Comparison of ENCODE assay signal across 26 mouse cellular contexts in genomic region chr10:53765471-53765870, GRCm38 (mm10). TPM values are rescaled to one million over a fixed set of nuclear protein-coding genes. Genes with fewer than 3 reads are reported as not detected.
"Had no signal": no experiment of that assay in that cellular context is flagged by ENCODE, and none has a peak within 500 bp of the region (broad histone marks: within the 10 kb centered on the region; RNA-seq: fewer than 3 reads in every experiment).

No protein-coding gene starts in this region.

- H3K9me3 ChIP-seq: heart, embryonic 10.5 days; heart, embryonic 12.5 days; hindbrain, embryonic 10.5 days; hindbrain, embryonic 12.5 days; intestine, embryonic 15.5 days; limb, embryonic 10.5 days; limb, embryonic 12.5 days; liver, embryonic 13.5 days had no signal

- H3K9ac ChIP-seq: heart, embryonic 12.5 days; hindbrain, embryonic 12.5 days; hindbrain, embryonic 14.5 days; intestine, embryonic 15.5 days; limb, embryonic 12.5 days; liver, embryonic 13.5 days had no signal

- H3K4me3 ChIP-seq: gastrocnemius, adult 2 months; heart, embryonic 10.5 days; heart, embryonic 12.5 days; hindbrain, embryonic 10.5 days; hindbrain, embryonic 12.5 days; intestine, embryonic 15.5 days; limb, embryonic 10.5 days; limb, embryonic 12.5 days; liver, embryonic 13.5 days had no signal

- H3K27me3 ChIP-seq: heart, embryonic 12.5 days; hindbrain, embryonic 12.5 days; intestine, embryonic 15.5 days; limb, embryonic 12.5 days; liver, embryonic 13.5 days had no signal

- ATAC-seq: hindbrain, embryonic 16.5 days; inflammation-experienced regulatory T-cells, adult 6 months; intestine, embryonic 15.5 days; intestine, postnatal 0 days had no signal

- H3K27ac ChIP-seq: gastrocnemius, adult 2 months; heart, embryonic 10.5 days; hindbrain, embryonic 10.5 days; hindbrain, embryonic 12.5 days; hindbrain, embryonic 14.5 days; intestine, embryonic 15.5 days; limb, embryonic 10.5 days; limb, embryonic 12.5 days; liver, embryonic 13.5 days had no signal

- DNase-seq: gastrocnemius, adult 2 months; gastrocnemius, postnatal 10 days; gastrocnemius, postnatal 25 days; heart, adult 18-20 months; heart, postnatal 10 days; heart, postnatal 4 days; kidney, adult 18-20 months; kidney, adult 8-10 months; kidney, postnatal 10 days; kidney, postnatal 25 days; layer of hippocampus, adult 9-11 months; layer of hippocampus, postnatal 36 days; liver; liver, embryonic 13.5 days had no signal

- H3K4me1 ChIP-seq: heart, embryonic 10.5 days; heart, embryonic 12.5 days; hindbrain, embryonic 10.5 days; hindbrain, embryonic 12.5 days; intestine, embryonic 15.5 days; limb, embryonic 10.5 days; limb, embryonic 12.5 days; liver, embryonic 13.5 days had no signal

- H3K36me3 ChIP-seq: heart, embryonic 10.5 days; heart, embryonic 12.5 days; hindbrain, embryonic 10.5 days; hindbrain, embryonic 12.5 days; intestine, embryonic 15.5 days; limb, embryonic 10.5 days; limb, embryonic 12.5 days; liver, embryonic 13.5 days had no signal

- H3K4me2 ChIP-seq: heart, embryonic 12.5 days; hindbrain, embryonic 12.5 days; hindbrain, embryonic 14.5 days; intestine, embryonic 15.5 days; limb, embryonic 12.5 days; liver, embryonic 11.5 days; liver, embryonic 13.5 days had no signal

RNA-seq across cellular contexts. Expression of gene Fam184a, which starts 14.5 kb away (rescaled TPM):
- polyA plus RNA-seq: inflammation-experienced regulatory T-cells, adult 6 months had no signal
